Mouse (Mus musculus): Measurements from ENCODE around the gene Evi5. TPM values are rescaled to one million over a fixed set of nuclear protein-coding genes. Genes with fewer than 3 reads are reported as not detected.

Gene Evi5
- polyA plus RNA-seq, 1 experiment = 72.9 TPM

DNA sequence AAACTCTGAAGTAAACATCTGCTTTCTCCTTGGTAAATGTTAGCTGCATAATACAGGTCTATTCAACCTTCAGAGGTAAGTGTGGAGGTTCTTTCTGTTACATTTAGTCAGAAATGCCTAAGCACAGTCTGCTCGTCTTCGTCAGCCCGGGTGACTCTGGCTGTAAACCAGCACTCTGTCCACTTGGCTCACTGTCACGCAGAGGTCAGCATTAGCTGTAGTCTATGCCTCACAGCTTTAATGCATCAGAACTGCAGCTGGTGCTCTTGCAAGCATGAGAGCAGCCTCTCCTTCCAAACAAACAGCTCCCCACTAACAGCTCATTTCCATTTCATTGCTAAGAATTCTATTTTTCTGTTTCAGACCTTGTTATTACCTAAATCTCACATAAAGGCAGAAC is 67.4 kb downstream of the Evi5 start:
- Histone ChIP-seq H3K9me3 (replicated peaks; ENCODE audit: control insufficient read depth, insufficient read depth, low read length, poor library complexity, severe bottlenecking) (no peaks in the 10 kb centered on the region), H3K27ac (ENCODE audit: insufficient read depth, low read length) (no peak overlapping the region), H3K4me1 (ENCODE audit: control insufficient read depth, insufficient read depth, low read length) (no peaks in the 10 kb centered on the region), H3K36me3 (ENCODE audit: control insufficient read depth, insufficient read depth, low read length, poor library complexity, severe bottlenecking) (no peaks in the 10 kb centered on the region; the same call in 1 of the 2 replicates), H3K9ac (ENCODE audit: low read depth, poor library complexity, severe bottlenecking) (no peak overlapping the region), H3K4me3 (ENCODE audit: low read depth, low read length) (no peak overlapping the region), H3K27me3 (ENCODE audit: control insufficient read depth, insufficient read depth, low read length, poor library complexity, severe bottlenecking) (no peaks in the 10 kb centered on the region)
- TF ChIP-seq EP300 (IDR thresholded peaks at IDR 0.05; ENCODE audit: insufficient read depth, low read depth, low read length) = no peak
- no peak for TF ChIP-seq CTCF (IDR thresholded peaks at IDR 0.05; ENCODE audit: low read depth, low read length)
- no peak for TF ChIP-seq POLR2A (IDR thresholded peaks at IDR 0.05; ENCODE audit: insufficient read depth, low read length)

DNA sequence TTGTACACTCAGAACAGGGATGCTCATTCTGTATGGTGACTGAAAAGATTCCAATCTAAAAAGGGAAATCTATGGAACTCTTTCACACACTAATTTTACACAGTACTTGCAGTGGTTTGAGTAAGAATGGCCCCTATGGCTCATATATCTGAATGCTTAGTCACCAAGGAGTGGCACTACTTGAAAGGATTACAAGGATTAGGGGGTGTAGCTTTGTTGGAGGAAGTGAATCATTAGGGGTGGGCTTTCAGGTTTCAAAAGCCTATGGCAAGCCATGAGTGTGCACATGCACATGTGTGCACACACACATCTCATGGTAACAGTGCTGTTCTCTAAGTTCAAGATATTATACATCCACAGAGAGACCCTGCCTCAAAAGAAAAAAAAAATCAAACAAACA is 72.3 kb downstream of the Evi5 start:
- no peaks in the 10 kb centered on the region for H3K9me3 ChIP-seq (replicated peaks; ENCODE audit: control insufficient read depth, insufficient read depth, low read length, poor library complexity, severe bottlenecking)
- H3K36me3 ChIP-seq (ENCODE audit: control insufficient read depth, insufficient read depth, low read length, poor library complexity, severe bottlenecking) = no peaks in the 10 kb centered on the region
- H3K27me3 ChIP-seq (ENCODE audit: control insufficient read depth, insufficient read depth, low read length, poor library complexity, severe bottlenecking) = no peaks in the 10 kb centered on the region
- H3K4me3 ChIP-seq (ENCODE audit: low read depth, low read length) = no peak overlapping the region
- no peak overlapping the region for H3K27ac ChIP-seq (ENCODE audit: insufficient read depth, low read length)
- no peaks in the 10 kb centered on the region for H3K4me1 ChIP-seq (ENCODE audit: control insufficient read depth, insufficient read depth, low read length)
- TF ChIP-seq EP300 (IDR thresholded peaks at IDR 0.05; ENCODE audit: insufficient read depth, low read depth, low read length) (no peak), POLR2A (IDR thresholded peaks at IDR 0.05; ENCODE audit: insufficient read depth, low read length) (no peak), CTCF (IDR thresholded peaks at IDR 0.05; ENCODE audit: low read depth, low read length) (no peak)
- H3K9ac ChIP-seq (ENCODE audit: low read depth, poor library complexity, severe bottlenecking) = no peak overlapping the region

DNA sequence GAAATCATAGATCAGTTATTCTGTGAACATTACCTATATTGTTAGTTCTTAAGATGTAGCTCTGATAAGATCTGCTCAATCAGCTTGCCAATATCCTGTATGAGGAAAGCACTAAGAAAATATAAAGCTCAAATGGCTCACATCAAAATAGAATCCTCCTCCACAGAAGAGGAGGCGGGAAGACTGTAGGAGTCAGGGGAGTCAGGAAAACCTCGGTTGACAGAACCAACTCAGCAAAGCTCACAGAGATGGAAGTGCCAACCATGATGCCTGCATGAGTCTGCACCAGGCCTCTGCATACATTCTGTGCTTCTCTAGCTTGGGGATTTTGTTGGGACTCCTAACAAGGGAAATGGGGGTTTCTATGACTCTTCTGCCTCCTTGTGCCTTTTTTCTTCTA is 73.7 kb downstream of the Evi5 start:
- Histone ChIP-seq H3K4me1 (ENCODE audit: control insufficient read depth, insufficient read depth, low read length) (no peaks in the 10 kb centered on the region), H3K9ac (ENCODE audit: low read depth, poor library complexity, severe bottlenecking) (no peak overlapping the region), H3K4me3 (ENCODE audit: low read depth, low read length) (no peak overlapping the region), H3K27me3 (ENCODE audit: control insufficient read depth, insufficient read depth, low read length, poor library complexity, severe bottlenecking) (no peaks in the 10 kb centered on the region), H3K36me3 (ENCODE audit: control insufficient read depth, insufficient read depth, low read length, poor library complexity, severe bottlenecking) (no peaks in the 10 kb centered on the region), H3K27ac (ENCODE audit: insufficient read depth, low read length) (no peak overlapping the region), H3K9me3 (replicated peaks; ENCODE audit: control insufficient read depth, insufficient read depth, low read length, poor library complexity, severe bottlenecking) (no peaks in the 10 kb centered on the region)
- TF ChIP-seq EP300 (IDR thresholded peaks at IDR 0.05; ENCODE audit: insufficient read depth, low read depth, low read length) (no peak), CTCF (IDR thresholded peaks at IDR 0.05; ENCODE audit: low read depth, low read length) (no peak), POLR2A (IDR thresholded peaks at IDR 0.05; ENCODE audit: insufficient read depth, low read length) (no peak)

DNA sequence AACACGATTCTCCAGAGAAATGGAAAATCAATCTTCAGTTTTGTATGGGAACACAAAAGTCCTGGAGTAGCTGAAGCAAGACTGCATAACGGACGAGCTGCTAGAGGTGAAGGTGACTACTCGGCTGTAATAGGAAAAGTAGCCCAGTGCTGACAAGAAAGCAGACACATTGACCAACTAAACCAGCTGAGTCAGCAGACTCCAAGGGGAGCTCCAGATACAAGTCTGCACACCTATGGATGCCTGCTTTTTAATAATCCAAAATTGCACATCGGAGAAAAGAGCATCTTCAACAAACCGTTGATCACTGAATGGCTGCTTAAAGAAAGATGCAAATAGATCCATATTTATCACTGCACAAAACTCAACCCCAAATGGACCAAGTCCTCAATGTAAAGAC is 76.6 kb downstream of the Evi5 start:
- TF ChIP-seq EP300 (IDR thresholded peaks at IDR 0.05; ENCODE audit: insufficient read depth, low read depth, low read length) = no peak
- TF ChIP-seq CTCF (IDR thresholded peaks at IDR 0.05; ENCODE audit: low read depth, low read length) = no peak
- no peak for TF ChIP-seq POLR2A (IDR thresholded peaks at IDR 0.05; ENCODE audit: insufficient read depth, low read length)
- H3K36me3 ChIP-seq (ENCODE audit: control insufficient read depth, insufficient read depth, low read length, poor library complexity, severe bottlenecking) = peaks cover 2% of the 10 kb centered on the region; the same call in 1 of the 2 replicates
- no peaks in the 10 kb centered on the region for H3K9me3 ChIP-seq (replicated peaks; ENCODE audit: control insufficient read depth, insufficient read depth, low read length, poor library complexity, severe bottlenecking)

DNA sequence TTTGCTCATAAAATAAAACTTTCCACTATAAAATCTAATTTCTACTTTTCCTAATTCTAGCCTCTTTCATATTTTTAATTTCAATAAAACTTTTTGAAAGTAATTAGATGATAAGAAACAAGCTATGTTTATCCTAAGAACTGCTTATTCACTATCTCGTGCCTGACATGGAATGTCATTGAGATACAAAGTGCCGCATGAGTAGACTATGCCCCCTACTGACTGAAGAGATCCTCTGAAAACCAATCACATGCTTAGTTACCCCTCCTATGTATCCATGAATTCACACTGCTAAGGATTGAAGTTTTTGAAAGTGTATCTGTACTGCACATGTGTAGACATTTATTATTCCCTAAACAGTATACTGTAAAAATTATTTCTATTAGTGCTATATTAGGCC is 81.0 kb downstream of the Evi5 start:
- TF ChIP-seq CTCF (IDR thresholded peaks at IDR 0.05; ENCODE audit: low read depth, low read length) = no peak
- no peak for TF ChIP-seq POLR2A (IDR thresholded peaks at IDR 0.05; ENCODE audit: insufficient read depth, low read length)
- no peak for TF ChIP-seq EP300 (IDR thresholded peaks at IDR 0.05; ENCODE audit: insufficient read depth, low read depth, low read length)
- no peaks in the 10 kb centered on the region for H3K4me1 ChIP-seq (ENCODE audit: control insufficient read depth, insufficient read depth, low read length)
- H3K36me3 ChIP-seq (ENCODE audit: control insufficient read depth, insufficient read depth, low read length, poor library complexity, severe bottlenecking) = peaks cover 2% of the 10 kb centered on the region; the same call in 1 of the 2 replicates
- H3K9ac ChIP-seq (ENCODE audit: low read depth, poor library complexity, severe bottlenecking) = no peak overlapping the region
- H3K4me3 ChIP-seq (ENCODE audit: low read depth, low read length) = no peak overlapping the region
- no peaks in the 10 kb centered on the region for H3K27me3 ChIP-seq (ENCODE audit: control insufficient read depth, insufficient read depth, low read length, poor library complexity, severe bottlenecking)
- no peak overlapping the region for H3K27ac ChIP-seq (ENCODE audit: insufficient read depth, low read length)
- H3K9me3 ChIP-seq (replicated peaks; ENCODE audit: control insufficient read depth, insufficient read depth, low read length, poor library complexity, severe bottlenecking) = no peaks in the 10 kb centered on the region

More for the DNA sequence above, 76.6 kb downstream of the Evi5 start:
- Histone ChIP-seq H3K4me3 (ENCODE audit: low read depth, low read length) (no peak overlapping the region), H3K4me1 (ENCODE audit: control insufficient read depth, insufficient read depth, low read length) (no peaks in the 10 kb centered on the region), H3K9ac (ENCODE audit: low read depth, poor library complexity, severe bottlenecking) (no peak overlapping the region), H3K27me3 (ENCODE audit: control insufficient read depth, insufficient read depth, low read length, poor library complexity, severe bottlenecking) (no peaks in the 10 kb centered on the region), H3K27ac (ENCODE audit: insufficient read depth, low read length) (no peak overlapping the region)

- H3K9me3 ChIP-seq (replicated peaks; ENCODE audit: control insufficient read depth, insufficient read depth, low read length, poor library complexity, severe bottlenecking) = no peaks in the 10 kb centered on the region
- no peaks in the 10 kb centered on the region for H3K27me3 ChIP-seq (ENCODE audit: control insufficient read depth, insufficient read depth, low read length, poor library complexity, severe bottlenecking)
- peaks cover 2% of the 10 kb centered on the region; the same call in 1 of the 2 replicates for H3K36me3 ChIP-seq (ENCODE audit: control insufficient read depth, insufficient read depth, low read length, poor library complexity, severe bottlenecking)
- no peak overlapping the region for H3K4me3 ChIP-seq (ENCODE audit: low read depth, low read length)
- TF ChIP-seq POLR2A (IDR thresholded peaks at IDR 0.05; ENCODE audit: insufficient read depth, low read length) = no peak
- no peak for TF ChIP-seq CTCF (IDR thresholded peaks at IDR 0.05; ENCODE audit: low read depth, low read length)
- TF ChIP-seq EP300 (IDR thresholded peaks at IDR 0.05; ENCODE audit: insufficient read depth, low read depth, low read length) = no peak
- no peaks in the 10 kb centered on the region for H3K4me1 ChIP-seq (ENCODE audit: control insufficient read depth, insufficient read depth, low read length)
- H3K9ac ChIP-seq (ENCODE audit: low read depth, poor library complexity, severe bottlenecking) = no peak overlapping the region
- no peak overlapping the region for H3K27ac ChIP-seq (ENCODE audit: insufficient read depth, low read length)
Measured at GRCm38 (mm10) chr5:107793258-107793657, 81.6 kb downstream of the Evi5 start.
